Mouse (Mus musculus) intestine, embryonic 14.5 days (tissue): ENCODE results near the gene Galk1. TPM values are rescaled to one million over a fixed set of nuclear protein-coding genes. Genes with fewer than 3 reads are reported as not detected.

Source experiments
- ATAC-seq: fragments of 200-750 bp; cut with Nextera tagmentation; replicated peaks from 2 replicates; pipeline ENCODE4 v1.8.0; 2017; ENCODE audit warnings: low read depth, moderate number of reproducible peaks, moderate TSS enrichment, moderate library complexity; ENCODE audit not compliant: low FRiP score, low TSS enrichment
- DNase-seq: peaks from one replicate; pipeline ENCODE4 v3.0.0-alpha.2; 2018; ENCODE audit warnings: low spot score
- H3K27ac ChIP-seq: fragments of 300-500 bp; sonication (generic); 2 replicates; pipeline ENCODE4 v1.5.1; 2014; ENCODE audit warnings: low read depth, mild to moderate bottlenecking, control low read depth
- H3K27me3 ChIP-seq: fragments of 300-500 bp; sonication (generic); replicated peaks from 2 replicates; pipeline ENCODE4 v1.6.1; 2014; ENCODE audit warnings: low read length, control low read depth; ENCODE audit not compliant: control insufficient read depth, insufficient read depth
- H3K36me3 ChIP-seq: fragments of 300-500 bp; sonication (generic); 2 replicates; pipeline ENCODE4 v1.6.1; 2014; ENCODE audit warnings: low read length, control low read depth; ENCODE audit not compliant: control insufficient read depth, insufficient read depth
- H3K4me1 ChIP-seq: fragments of 300-500 bp; sonication (generic); replicated peaks from 2 replicates; pipeline ENCODE4 v1.6.1; 2014; ENCODE audit warnings: low read length, control low read depth, mixed read lengths; ENCODE audit not compliant: control insufficient read depth, insufficient read depth
- H3K4me2 ChIP-seq: fragments of 300-500 bp; sonication (generic); 2 replicates; pipeline ENCODE4 v1.6.1; 2014; ENCODE audit warnings: low read length
- H3K4me3 ChIP-seq: fragments of 300-500 bp; sonication (generic); 2 replicates; pipeline ENCODE4 v1.5.1; 2014; ENCODE audit warnings: low read depth, low read length, control low read depth, mixed read lengths
- H3K9ac ChIP-seq: fragments of 300-500 bp; sonication (generic); 2 replicates; pipeline ENCODE4 v1.6.1; 2014; ENCODE audit warnings: mild to moderate bottlenecking, low read length
- H3K9me3 ChIP-seq: fragments of 300-500 bp; sonication (generic); 2 replicates; pipeline ENCODE4 v1.6.1; 2016; ENCODE audit warnings: low read length, control low read depth; ENCODE audit not compliant: control insufficient read depth
- WGBS: fragments of 180-500 bp; shearing (Covaris S2); extraction: QIAGEN DNeasy Blood & Tissue Kit; methylation state at CpG from one replicate; pipeline ENCODE4 v1.1.7; 2014; 5-methylcytosine and 5-hydroxymethylcytosine counted together
- polyA plus RNA-seq: library from polyadenylated mRNA; unstranded; fragments of >200 nt; fragmentation: Nextera tagmentation; extraction: Ambion mirVana; gene quantifications from 2 replicates; pipeline ENCODE4 v1.2.1, GENCODE M21; 2014

Galk1 gene
- polyA plus RNA-seq, 1 experiment from 2014 or later: 236 TPM

DNA sequence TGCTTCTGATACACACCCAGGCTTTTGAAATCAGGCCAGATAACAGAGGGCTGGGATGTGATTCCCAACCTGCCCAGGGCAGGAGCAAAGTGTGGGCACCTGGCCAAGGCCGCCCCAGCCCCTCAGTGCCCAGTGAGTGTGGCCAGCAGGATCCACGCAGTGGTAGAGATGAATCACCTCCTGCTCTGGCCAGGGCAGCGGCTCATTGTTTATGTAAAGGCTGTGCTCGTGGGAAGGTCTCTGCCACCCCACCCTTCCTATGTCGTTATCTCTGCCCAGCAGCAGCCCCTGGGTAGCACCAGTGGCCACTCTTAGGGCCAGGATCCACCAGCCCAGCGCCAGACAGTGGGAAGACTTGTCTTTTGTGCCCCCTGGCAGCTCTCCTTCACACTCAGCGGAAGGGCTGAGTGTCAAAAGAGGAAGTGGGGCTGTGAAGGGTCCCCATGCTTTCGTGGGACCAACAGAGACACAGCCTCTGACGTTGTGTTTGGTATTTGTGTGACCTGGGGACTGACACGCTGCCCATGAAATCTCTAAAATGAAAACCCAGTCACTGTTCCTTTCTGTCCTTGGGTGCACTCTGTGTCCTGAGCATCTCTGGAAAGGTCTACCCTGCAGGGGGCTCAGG, 47.4 kb downstream of the Galk1 start:
- peaks cover 66% of the 10 kb centered on the region for H3K36me3 ChIP-seq
- peaks cover 5% of the 10 kb centered on the region; the same call in 1 of the 2 replicates for H3K4me1 ChIP-seq
- H3K4me3 ChIP-seq: no peak overlapping the region
- no peak overlapping the region for H3K9ac ChIP-seq
- no peak for DNase-seq
- no peaks in the 10 kb centered on the region for H3K27me3 ChIP-seq
- no peaks in the 10 kb centered on the region for H3K9me3 ChIP-seq
- ATAC-seq: no peak
- H3K27ac ChIP-seq: no peak overlapping the region
- H3K4me2 ChIP-seq: no peak overlapping the region
- 73% methylated on average over 10 of the region's 10 CpGs for WGBS

DNA sequence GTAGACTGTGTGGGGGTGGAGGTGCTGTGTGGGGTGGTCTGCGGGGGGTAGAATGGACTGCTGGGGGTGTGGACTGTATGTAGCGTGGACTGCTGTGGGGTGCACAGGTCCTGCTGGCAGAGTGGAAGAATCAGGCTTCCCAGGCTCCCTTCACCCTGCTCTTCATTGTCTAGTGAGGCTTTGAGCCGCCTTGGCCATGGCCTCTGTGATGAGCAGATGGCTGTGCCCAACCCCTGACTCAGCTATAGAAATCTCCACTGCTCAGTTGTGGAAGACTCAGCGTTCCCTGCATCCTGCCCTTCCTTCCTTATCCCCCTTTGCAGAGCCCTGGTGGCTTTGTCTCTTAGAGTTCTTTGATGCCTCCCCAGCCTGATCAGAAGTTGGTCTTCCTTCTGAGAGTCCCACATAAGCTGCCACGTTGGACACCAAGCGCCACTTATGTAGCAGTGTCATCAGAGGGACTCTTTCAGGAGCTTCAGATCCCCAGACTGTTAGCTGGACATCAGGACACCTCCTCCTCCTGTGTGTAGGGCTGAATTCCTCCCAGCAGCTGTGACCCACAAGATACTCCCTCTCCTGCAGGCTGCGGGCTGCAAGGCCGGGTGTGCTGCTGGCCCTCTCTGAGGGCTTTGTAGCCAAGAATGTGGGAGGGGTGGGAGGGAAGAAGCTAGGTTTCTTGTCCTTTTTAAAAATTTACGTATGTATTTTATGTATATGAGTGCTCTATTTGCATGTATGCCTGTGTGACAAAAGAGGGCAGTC, 49.7 kb downstream of the Galk1 start:
- Histone ChIP-seq H3K27ac (no peak overlapping the region), H3K9ac (no peak overlapping the region), H3K4me3 (no peak overlapping the region), H3K27me3 (no peaks in the 10 kb centered on the region), H3K36me3 (peaks cover 81% of the 10 kb centered on the region), H3K4me1 (no peaks in the 10 kb centered on the region), H3K9me3 (no peaks in the 10 kb centered on the region), H3K4me2 (no peak overlapping the region)
- DNase-seq (no peak), ATAC-seq (no peak)
- WGBS: 90% methylated on average over 9 of the region's 9 CpGs

DNA sequence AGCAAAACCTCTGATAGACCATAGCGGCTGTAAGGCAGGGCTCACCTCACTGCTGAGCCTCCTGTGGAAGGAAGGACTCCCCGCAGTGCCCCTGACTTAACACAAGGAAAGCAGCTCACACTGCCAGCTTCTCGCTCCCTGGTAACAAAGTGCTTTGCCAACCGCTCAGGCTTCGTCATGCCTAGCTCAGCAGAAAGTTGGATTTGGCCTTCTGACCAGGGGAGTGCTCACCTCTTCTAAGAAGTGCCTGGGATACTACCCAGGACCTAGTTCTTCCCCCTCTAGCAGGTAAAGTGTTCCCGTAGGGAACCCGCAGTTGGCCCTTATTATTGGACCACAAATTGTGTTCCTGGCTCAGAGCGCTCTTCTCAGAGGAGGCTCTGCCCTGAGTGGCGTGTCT, 53.5 kb downstream of the Galk1 start:
- no peak for ATAC-seq
- Histone ChIP-seq H3K27me3 (no peaks in the 10 kb centered on the region), H3K27ac (no peak overlapping the region), H3K4me2 (no peak overlapping the region), H3K36me3 (peaks cover 70% of the 10 kb centered on the region), H3K9ac (no peak overlapping the region), H3K4me1 (no peaks in the 10 kb centered on the region), H3K4me3 (no peak overlapping the region), H3K9me3 (no peaks in the 10 kb centered on the region)
- no peak for DNase-seq
- WGBS: 96% methylated on average over 9 of the region's 9 CpGs

Other genes starting within 250 kb of the Galk1 start
- gene Tmem94, start 247.3 kb downstream of the Galk1 start, polyA plus RNA-seq: 14.6 and 15.7 TPM in 2 replicates
- gene Caskin2, start 199.1 kb downstream of the Galk1 start, polyA plus RNA-seq: 14.9 and 15.3 TPM in 2 replicates
- 29.5 and 30.7 TPM in 2 replicates for gene Tsen54, start 198.0 kb downstream of the Galk1 start, polyA plus RNA-seq
- 46.3 and 59.2 TPM in 2 replicates for gene Llgl2, start 188.7 kb downstream of the Galk1 start, polyA plus RNA-seq
- 32.9 and 44.8 TPM in 2 replicates for gene Myo15b, start 154.3 kb downstream of the Galk1 start, polyA plus RNA-seq
- 1.1 and 2.5 TPM in 2 replicates for gene Smim5, start 112.8 kb downstream of the Galk1 start, polyA plus RNA-seq
- gene Smim6, start 100.7 kb downstream of the Galk1 start, polyA plus RNA-seq: 16.9 and 24.5 TPM in 2 replicates
- gene Sap30bp, start 79.4 kb downstream of the Galk1 start, polyA plus RNA-seq: 37.3 and 38.6 TPM in 2 replicates
- gene Recql5, start 79.2 kb downstream of the Galk1 start, polyA plus RNA-seq: 18.5 and 20.7 TPM in 2 replicates
- gene Itgb4, start 38.0 kb downstream of the Galk1 start, polyA plus RNA-seq: 4.8 and 5.5 TPM in 2 replicates
- 1,654 and 1,734 TPM in 2 replicates for gene H3f3b, start 15.2 kb upstream of the Galk1 start, polyA plus RNA-seq
- gene Unk, start 17.6 kb upstream of the Galk1 start, polyA plus RNA-seq: 29.8 and 34.5 TPM in 2 replicates
- 2.6 and 3.5 TPM in 2 replicates for gene Unc13d, start 65.2 kb upstream of the Galk1 start, polyA plus RNA-seq
- gene Wbp2, start 74.3 kb upstream of the Galk1 start, polyA plus RNA-seq: 78.0 and 85.0 TPM in 2 replicates
- 10.8 and 13.1 TPM in 2 replicates for gene Trim47, start 114.5 kb upstream of the Galk1 start, polyA plus RNA-seq
- 5.3 and 5.5 TPM in 2 replicates for gene Trim65, start 118.4 kb upstream of the Galk1 start, polyA plus RNA-seq
- gene Mrpl38, start 126.1 kb upstream of the Galk1 start, polyA plus RNA-seq: 111 and 113 TPM in 2 replicates
- gene Fbf1, start 155.4 kb upstream of the Galk1 start, polyA plus RNA-seq: 22.8 and 23.3 TPM in 2 replicates
- gene Ten1, start 186.1 kb upstream of the Galk1 start, polyA plus RNA-seq: 88.8 and 93.2 TPM in 2 replicates
- 33.3 and 35.1 TPM in 2 replicates for gene Acox1, start 186.3 kb upstream of the Galk1 start, polyA plus RNA-seq
- 3.2 and 3.7 TPM in 2 replicates for gene Evpl, start 225.4 kb upstream of the Galk1 start, polyA plus RNA-seq